Mouse (Mus musculus) inflammation-experienced regulatory T-cells, adult 6 months (primary cell): ENCODE measurements at regions not wholly inside any gene's neighbourhood (a gene's known extent, or its start where the extent isn't known, plus 50 kb on each side); places are given as distances from the start of the nearest gene placed in this dataset.

Experiments used
- ATAC-seq: one replicate; pipeline ENCODE4 v1.8.0; 2017

DNA sequence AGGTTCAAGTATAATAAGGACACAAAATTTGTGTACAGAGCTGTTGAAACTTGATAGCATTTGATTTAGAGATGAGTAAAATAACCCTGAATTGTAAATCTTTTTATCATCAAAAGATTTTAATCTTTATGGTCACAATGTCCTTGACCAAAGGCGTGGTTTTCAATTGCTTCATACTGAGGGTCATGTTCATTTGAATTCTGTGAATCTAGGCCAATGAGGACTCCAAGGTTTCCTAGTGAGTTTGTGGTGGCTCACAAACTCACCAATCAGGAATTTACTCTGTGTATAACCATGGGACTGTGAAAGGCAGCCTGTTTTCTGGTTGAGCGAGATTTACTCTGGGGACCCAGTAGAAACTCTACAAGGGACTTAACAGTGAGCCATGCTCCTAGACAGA lies 1269.2 kb downstream of the Gsdmc2 start:
- no peak for ATAC-seq

DNA sequence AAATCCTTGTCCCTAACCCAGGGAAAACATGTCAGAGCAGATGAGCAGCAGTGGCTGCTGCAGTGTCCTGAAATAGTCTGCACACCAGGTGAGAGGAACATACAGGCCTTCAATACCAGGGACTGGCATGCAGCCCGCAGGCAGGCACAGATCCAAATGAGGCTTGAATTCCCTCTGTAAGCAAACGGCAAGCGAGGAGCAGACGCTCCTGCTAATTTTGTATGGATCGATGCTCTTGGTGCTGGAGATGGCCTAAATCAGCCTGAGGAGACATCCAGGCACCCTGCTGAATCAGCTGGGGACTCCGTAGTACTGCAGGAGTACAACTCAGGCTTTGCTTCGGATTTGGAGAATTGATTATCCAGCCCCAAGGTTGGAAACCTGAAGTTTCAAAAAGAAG lies 1273.2 kb downstream of the Gsdmc2 start:
- no peak for ATAC-seq

DNA sequence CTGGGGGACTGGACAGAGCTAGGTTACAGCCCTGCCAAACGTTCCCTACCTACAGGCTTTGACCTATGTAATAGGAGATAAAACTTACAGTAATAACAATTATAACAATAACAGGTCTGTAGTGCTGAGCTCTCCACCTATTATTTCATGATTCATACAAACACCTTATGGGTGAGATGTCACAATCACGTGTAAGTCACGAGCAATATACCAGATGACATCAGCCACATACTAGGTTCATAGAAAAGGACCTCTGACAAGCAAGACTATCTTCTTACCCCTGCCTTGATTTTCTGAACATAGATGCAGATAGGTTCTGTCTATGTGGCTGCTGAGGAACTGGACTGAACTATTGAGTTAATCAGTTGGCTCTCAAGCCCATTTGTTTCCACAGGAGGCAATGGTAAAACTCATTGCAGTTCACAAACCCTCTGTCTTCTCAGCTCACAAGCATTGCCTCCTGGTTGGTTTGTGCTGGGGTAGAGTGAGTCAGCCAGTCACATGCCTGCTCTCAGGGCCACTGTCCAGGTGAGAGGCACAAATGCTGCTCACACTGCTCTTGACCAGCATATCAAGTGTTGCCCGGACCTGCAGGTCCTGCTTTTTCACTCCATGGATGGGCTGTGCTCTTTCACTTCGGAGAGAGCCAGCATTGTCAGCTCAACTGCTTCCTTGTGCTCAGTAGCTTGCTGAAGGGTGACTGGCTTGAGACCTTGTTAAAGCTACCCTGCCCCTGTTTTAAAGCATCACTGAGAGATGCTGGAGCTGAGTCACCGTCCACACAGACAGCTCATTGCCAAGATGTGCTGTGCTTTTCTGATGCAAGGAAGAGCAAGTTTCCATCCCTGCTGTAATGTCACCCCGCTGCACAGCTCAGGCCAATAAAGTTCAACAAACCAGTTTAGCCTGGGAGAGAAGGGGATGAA lies 1275.9 kb downstream of the Gsdmc2 start:
- no peak for ATAC-seq

DNA sequence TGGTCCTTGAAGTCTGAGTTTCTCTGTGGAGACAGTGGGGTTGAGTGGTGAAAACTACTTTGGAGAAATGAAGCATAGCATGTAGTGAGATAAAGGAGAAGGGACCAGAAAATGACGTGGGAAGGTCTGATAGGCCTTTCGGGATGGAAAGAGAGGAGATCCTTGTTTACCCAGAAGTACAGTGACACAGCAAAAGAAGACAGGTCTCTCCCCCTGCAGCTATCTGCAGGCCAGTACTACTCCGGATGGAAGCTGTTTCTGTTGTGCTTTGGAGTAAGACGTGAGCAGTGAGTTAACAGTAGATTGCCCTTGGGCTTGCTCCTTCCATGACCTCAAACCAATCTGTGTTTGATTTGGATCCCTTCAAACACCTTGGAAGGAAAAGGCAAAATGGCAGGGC lies 1277.5 kb downstream of the Gsdmc2 start:
- no peak for ATAC-seq

DNA sequence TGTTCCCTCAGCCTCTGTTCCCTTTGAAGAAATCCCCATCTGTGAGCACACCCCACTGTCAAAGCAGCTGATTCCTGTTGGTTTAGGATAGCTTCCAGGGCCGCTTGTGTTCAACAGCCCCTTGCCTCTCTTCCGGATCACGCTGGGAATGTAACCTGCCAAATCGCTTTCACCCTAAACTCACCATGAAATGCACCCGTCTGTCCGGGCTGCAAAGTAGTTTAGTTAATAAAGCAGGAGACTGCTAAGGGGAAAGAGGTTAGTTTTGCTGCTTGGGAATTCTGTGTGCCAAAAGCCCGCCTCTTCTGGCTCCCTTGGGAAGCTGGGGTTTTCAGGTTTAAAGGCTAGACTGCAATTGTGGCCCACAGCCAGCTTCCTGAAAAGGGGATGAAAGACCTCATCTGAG lies 1278.9 kb downstream of the Gsdmc2 start:
- ATAC-seq: no peak

DNA sequence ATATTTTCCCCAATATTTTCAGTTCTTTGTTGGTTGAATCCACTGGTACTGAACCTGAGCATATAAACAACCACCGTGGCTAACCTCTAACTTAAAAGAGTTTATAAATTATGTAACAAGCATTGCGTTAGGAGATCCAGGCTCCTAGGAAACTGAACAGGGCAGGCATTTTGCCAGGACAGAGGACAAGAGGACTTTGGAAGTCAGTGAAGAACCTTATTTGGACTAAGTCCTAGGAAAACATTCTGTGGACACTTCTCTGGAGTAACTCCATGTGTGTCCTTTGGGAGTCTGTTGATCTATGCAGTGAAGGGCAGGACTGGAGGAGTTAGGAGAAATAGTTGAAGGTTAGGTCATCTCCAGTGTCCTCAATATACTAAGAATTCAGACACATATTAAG lies 1311.7 kb downstream of the Gsdmc2 start:
- ATAC-seq: no peak

DNA sequence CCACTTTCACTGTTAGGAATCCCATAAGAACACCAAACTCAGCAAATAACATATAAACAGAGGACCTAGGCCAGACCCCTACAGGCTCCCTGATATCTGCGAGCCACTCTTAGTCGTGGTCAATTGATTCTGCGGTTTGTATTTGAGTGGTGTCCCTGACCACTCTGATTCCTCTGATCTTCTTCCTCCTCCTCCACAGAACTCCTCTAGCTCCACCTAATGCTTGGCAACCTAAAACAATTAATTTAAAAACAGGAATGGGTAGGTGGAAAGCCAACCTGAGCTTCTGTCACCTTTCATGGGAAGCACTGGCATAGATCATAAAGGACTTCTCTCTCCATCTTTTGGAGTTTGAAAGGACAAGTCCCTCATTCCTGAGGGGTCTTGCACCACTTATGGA lies 1316.0 kb downstream of the Gsdmc2 start:
- ATAC-seq: no peak

DNA sequence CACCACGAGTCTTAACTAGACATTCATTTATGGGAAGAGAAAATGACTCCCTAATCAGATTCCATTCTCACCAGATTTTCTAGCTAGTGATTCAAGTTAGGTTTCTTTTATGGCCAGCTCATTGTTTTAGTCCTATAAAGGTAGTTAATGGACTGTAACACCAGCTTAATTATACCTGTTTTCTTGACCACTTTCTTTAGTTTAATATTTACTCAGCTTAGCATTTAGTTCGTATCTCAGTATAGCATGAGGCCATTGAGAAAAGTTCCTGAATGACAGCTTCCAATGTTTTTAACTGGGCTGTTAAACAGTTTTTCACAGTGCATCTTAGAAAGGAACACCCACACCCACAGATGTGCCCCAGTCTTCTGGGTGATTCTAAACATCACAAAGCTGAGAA lies 1320.3 kb downstream of the Gsdmc2 start:
- ATAC-seq: no peak

DNA sequence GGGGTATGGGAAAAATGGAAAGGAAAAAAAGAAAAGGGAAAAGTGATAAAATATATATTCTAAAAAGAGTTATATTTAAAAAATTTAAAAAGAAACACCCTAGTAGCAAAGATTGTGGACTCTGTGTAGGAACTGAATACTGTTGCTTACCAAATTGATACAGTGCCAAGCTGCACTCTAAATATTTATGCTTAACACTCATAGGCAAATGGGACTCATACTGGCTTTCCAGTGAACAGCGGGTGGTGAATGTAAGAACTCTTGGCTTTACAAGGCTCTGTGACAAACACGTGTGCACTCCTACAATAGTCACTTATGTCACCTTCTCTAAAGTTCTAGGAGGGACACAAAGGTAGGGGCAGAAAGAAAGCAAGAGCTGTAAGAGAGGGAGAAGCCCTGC lies 1320.8 kb downstream of the Gsdmc2 start:
- no peak for ATAC-seq

DNA sequence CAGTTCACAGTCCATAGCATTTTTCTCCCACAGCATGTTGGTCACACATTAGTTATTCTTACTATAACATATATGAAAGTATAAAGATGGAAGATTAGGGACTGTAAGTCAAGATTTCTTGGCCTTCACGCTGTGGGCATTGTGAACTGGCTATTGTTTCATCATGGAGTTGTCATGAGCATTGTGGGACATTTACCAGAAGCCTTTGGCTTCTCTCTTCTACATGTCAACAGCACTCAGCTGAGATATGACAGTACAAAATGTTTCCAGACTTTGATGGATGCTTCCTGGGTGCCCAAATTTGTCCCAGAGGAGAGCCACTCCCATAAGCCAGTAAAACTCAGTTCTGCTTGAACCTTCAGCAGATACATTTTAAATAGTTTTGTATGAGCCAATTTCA lies 1331.5 kb downstream of the Gsdmc2 start:
- ATAC-seq: no peak

DNA sequence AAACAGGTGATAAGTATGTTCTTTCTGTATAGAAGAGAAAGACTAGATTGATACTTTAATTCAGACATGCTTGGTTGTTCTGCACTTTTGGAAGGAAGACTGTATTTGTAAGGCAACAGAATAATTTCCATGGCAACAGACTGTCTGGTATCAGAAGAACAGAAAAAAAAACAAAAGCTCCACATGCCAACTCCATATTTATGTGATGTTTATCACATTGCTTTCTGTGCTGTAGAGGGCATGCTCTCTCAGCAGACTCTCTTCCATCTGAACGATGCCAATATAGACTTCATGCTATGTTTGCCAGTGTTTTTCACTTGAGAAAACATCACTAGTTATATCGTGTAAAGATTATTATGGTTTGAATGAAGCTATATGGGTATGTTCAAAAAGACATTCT lies 1333.5 kb downstream of the Gsdmc2 start:
- ATAC-seq: no peak

DNA sequence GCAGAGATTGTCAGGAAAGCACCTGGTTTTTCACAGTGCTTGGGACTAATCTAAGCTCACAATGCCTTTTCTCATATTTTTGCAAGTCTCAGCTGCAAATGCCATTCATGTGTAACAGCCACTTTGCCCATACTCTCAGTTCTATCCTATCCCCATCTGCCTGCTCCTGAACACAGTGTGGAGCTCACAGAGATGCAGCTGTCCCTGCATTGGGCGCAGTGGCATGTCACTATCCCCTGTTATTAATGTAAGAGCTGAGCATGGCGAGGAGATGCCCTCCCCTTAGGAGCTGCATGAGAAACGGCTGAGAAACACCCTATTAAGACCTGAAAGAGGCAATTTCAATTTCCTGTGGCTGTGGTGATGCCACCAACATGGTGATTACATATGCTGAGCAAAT lies 1341.1 kb downstream of the Gsdmc2 start:
- ATAC-seq: no peak

DNA sequence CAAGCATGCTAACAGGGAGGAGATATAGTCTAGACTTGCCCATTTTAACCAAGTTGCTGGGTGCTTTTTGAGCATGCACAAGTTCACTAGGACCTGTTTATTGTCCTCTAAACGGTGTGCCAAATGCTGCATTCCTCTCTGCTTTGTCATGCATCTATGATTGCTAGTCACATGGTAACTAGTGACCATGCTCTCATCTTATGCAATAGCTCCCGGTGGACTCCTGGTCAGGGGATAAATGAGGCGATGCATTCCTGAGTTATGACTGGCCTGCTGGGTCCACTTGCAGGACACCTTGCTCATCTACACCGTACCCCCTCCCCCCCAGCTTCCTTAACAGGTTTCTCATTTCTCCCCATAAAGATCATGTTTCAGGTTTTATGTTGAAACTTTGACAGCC lies 1344.0 kb downstream of the Gsdmc2 start:
- ATAC-seq: no peak

DNA sequence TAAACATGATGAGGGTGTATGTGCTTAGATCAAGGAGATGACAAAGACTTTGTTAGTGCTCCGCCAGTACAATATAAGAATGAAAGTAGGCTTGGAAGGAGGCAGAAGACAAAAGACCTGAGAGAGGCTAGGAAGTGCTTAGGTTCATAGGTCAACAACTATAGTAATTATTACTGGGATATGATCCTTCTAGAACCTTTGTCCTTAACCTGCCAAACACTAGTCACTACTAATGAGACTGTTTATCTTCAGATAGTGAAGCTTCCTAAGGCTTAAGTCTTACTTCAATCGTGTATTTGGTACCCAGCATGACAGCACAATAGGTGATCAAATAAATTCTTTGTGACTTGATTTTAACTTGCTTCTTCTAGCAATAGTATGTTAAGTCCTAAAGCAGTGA lies 1344.5 kb downstream of the Gsdmc2 start:
- ATAC-seq: no peak

DNA sequence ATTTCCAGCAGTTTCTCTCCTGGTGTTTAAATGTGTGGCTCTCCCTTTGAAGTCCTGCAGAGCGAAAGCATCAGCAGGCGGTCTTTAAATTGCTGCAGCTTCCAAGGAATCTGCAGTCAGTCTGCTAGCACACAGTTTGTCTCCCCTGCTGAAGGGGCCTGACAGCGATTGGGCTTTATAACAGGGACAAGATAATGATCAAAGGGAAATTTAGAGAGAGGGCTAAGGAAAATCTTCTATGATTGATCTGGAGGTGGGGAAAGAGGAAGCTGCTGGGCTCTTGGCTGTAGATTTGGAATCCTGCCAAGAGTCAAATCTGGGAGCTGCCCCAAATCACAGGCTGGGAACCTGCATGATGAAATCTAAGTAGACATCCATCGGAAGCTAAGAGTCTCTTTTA lies 1348.8 kb downstream of the Gsdmc2 start:
- ATAC-seq: no peak

DNA sequence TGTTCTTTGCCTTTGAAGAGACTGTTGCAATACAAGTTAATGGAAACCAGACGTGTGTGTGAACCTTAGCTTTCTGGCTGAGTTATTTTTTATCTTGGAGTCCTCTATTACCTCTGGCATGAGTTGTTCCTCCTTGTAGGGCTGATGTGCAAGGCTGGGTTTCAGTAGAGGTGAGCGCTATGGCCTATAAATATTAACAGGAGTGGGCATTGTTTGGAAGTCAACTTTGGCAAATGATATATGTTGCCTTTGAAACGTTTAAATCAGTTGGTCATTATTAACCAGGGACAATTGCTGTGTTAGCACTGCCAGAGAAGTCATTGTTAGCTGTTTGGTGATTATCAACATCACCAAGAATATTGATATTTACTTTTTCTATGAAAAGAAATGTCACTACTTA lies 1352.6 kb downstream of the Gsdmc2 start:
- no peak for ATAC-seq

DNA sequence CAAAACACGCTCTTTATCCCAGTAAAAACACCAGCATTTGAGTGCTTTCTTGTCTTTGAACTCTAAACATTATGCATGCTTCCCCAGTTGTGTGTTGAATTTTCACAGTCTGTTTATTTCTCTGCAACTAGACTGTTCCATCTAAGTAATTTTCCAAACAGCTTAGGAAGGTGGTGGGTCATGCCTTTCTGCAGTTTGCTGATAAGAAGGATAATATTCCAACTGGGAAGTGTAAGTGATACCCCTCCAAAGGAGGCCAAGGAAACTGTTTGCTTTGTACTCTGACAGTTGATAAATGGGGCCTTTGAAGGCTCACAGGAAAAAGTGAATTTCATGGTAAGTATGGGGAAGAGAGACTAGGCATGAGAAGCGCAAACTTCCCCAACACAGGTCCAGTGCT lies 1354.4 kb downstream of the Gsdmc2 start:
- ATAC-seq: no peak

DNA sequence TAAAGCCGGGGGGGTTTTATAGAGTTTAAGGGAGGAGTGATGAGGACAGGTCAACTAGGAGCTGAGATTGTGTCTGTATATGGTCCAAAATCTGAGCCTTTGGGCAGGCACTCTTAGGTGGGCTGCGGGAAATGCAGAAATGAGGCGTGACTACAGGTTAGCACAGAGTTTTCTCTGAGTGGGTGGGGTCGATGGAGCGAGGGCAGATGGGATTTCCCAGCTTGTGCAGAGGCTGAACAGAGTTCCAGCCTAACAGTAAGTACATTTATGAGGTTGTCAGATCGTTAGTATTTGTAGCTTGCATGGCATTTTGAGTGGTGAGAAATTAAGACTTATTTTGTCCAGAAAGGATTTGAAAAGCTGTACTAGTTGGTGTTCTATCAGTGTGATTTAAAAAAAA lies 1358.4 kb downstream of the Gsdmc2 start:
- no peak for ATAC-seq

DNA sequence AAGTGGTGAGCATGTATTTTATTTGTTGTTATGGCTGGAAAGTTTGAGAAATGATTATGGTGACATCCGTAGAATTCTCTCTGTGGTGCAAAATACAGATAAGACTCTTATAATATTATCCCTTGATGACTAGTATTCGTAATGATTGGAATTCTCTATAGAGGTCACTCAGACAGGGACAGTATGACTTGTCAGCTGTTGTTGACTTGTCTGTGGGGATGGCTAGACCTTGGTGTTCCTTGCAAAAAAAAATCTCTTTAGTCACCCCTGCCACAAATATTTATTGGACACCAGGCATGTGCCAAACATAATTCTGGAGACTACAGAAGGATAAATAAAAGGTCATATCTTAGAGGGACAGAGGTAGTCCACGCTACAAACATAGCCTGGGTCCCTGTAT lies 1360.6 kb downstream of the Gsdmc2 start:
- no peak for ATAC-seq

DNA sequence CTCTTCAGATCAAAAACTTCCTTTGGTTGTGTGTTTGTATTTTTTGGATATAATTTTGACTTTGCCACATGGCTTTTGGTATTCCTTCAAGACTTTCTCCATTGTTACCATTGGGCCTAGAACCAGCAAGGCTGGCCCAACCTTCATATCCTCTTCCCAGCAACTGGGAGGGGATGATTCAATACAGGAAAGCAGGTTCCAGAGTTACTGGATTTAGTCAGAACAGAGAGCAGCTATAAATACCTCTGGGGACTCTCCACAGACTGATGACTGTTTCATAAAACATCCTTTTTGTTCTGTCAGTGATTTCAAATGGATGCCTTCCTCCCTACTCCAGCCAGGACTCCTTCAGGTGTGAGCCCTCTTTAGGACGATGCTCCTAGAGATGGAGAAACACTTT lies 1361.4 kb downstream of the Gsdmc2 start:
- no peak for ATAC-seq

DNA sequence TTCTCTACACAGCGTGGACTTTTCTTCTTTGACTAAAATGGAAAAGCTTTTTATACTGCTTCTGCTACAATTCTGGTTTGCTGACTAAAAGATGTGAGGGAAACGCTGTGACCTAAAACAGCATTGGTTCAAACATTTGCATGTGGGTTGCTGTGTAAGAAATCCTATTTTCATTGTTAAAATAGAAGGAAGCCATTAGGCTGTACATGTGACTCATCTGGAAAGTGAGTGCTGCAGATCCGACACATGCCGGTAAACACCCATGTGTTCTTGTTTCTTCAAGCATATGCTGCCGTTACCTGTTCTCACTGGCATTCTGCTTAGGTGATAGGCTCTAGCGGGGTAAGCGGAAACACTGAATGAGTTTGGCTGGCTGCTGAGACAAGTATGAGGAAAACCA lies 1362.6 kb downstream of the Gsdmc2 start:
- peak; percentile 63 for ATAC-seq

DNA sequence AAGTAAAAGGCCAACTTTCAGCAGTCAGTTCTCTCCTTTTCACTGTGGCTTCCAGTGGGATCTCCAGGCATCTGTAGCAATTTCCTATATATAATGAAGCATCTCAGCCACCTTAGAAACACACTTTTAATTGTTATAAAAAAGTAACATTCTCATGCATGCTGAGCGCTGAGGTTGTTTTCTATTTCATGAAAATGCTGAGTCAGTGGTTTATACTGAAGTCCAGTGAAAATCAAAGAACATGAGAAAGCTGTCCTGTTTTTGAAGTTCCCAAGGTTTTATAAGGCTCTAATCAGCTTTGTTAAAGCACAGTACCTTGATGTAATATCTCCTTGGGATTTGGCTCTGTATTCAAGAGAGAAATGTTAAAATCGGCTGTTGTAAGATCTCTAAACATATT lies 1367.2 kb downstream of the Gsdmc2 start:
- ATAC-seq: no peak

DNA sequence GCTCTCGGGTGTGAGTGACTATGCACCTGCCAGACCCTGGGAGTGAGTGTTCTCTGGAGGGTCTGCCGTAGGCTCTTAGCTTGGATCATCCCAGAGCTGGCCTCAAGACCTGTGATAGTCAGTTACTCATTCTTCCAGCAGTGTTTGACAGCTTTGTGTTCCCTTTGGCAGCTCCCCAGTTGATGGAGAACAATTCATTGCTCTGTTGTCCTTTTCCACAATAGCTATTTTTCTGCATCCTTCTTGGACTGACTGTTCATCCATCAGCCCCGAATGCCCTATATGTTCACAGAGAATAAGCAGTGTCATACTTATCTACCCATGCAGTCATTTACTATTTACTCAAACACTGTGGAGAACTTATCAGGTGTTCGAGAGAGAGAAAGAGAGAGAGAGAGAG lies 1368.5 kb downstream of the Gsdmc2 start:
- no peak for ATAC-seq

DNA sequence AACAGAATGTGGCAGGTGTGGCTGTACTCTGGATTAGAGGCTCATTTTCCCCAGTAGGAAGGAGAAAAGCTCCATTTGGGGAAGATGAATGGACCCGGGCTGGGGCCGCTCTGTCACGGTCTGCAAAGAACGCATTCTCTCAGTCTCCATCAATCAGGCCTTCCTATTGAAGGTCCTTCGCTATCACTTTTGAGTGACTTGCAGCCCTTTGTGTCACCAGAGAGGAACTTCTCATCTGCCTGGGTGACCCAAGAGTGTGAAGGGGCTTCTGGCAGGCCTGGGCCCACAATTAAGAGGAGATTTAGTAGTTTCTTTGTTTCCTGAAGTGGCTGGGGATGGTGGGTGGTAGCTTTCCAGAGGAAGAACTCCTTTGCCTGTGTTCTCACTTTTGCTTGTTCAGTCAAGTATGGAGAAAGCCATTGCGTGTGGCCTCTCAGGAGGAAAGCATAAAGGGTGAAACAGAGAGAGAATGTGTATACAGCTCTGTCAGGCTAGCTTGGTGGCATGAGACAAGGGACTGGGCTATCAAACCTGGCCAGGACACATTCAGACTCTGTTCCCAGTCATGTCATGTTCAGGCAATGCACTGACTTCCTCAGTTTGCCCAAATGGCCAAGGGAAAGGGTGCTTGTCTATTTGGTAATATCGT lies 1374.2 kb downstream of the Gsdmc2 start:
- ATAC-seq: no peak

DNA sequence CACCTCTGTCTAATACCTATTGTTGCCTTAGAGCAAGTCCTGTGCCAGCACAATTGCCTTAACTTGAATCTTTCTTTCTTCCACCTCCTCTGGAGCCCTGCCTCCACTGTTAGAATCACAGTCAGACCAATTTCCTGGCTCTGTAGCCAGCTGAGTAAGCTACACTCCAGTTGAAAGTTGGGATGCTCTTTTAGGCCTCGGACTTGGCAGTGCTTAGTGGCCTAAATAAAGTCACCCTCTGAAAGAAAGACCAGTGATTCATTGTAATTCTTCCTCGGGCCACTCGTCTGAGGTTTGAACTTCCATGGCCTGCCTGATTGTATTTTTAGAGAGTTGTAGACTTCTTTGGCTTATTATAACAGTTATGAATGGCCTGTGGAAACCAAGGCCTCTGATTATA lies 1376.9 kb downstream of the Gsdmc2 start:
- ATAC-seq: no peak
